15 mouse cellular contexts compared by ENCODE assay signal in genomic region chr7:133676002-133676401, GRCm38 (mm10). TPM values are rescaled to one million over a fixed set of nuclear protein-coding genes. Genes with fewer than 3 reads are reported as not detected.
DNase-seq lines count a peak whose midpoint lies in the region; ATAC-seq and TF ChIP-seq lines count a peak whose summit lies in the region.
"Had no signal": no experiment of that assay in that cellular context is flagged by ENCODE, and none has a peak within 500 bp of the region (broad histone marks: within the 10 kb centered on the region; RNA-seq: fewer than 3 reads in every experiment).

No protein-coding gene starts in this region.

- WGBS in intestine, postnatal 0 days: 74% methylated on average over 9 of the region's 9 CpGs
- WGBS in intestine, embryonic 16.5 days: 68% methylated on average over 9 of the region's 9 CpGs

- no peaks in the 10 kb centered on the region for H3K27me3 ChIP-seq in intestine, postnatal 0 days (replicated peaks; ENCODE audit: control insufficient read depth, insufficient read depth, low read length)
- H3K27me3 ChIP-seq in intestine, embryonic 16.5 days (replicated peaks; ENCODE audit: control insufficient read depth, insufficient read depth, low read length): no peaks in the 10 kb centered on the region
- H3K27me3 ChIP-seq in splenic B cell, adult 2 months (ENCODE audit: control insufficient read depth, insufficient read depth, low read length, poor library complexity, severe bottlenecking): no peaks in the 10 kb centered on the region
- H3K27me3 ChIP-seq: midbrain, embryonic 13.5 days had no signal

- H3K27ac ChIP-seq in intestine, postnatal 0 days (ENCODE audit: low read depth, low read length): no peak overlapping the region
- no peak overlapping the region for H3K27ac ChIP-seq in intestine, embryonic 16.5 days (ENCODE audit: low read length)
- H3K27ac ChIP-seq: midbrain, embryonic 13.5 days had no signal

- no peaks in the 10 kb centered on the region for H3K4me1 ChIP-seq in intestine, postnatal 0 days (replicated peaks; ENCODE audit: control insufficient read depth, insufficient read depth, low read length)
- no peaks in the 10 kb centered on the region for H3K4me1 ChIP-seq in intestine, embryonic 16.5 days (ENCODE audit: control insufficient read depth, insufficient read depth, low read length)
- H3K4me1 ChIP-seq: midbrain, embryonic 13.5 days had no signal

- DNase-seq in thymus, postnatal 0 days (ENCODE audit: low spot score): peak; percentile 12
- no peak for DNase-seq in thymus, postnatal 10 days (ENCODE audit: low spot score in 2 of 2)
- DNase-seq in embryo, embryonic 10.5 days (ENCODE audit: low spot score): peak; percentile 53
- peak; percentile 15 for DNase-seq in splenic B cell, adult 2 months (ENCODE audit: low read depth, low spot score)
- no peak for DNase-seq in gastrocnemius, postnatal 14 days
- no peak for DNase-seq in ovary, adult 18-20 months (ENCODE audit: low spot score)
- DNase-seq: cerebellum, adult 11-12 months; right cerebral cortex, adult 18-20 months; thymus, adult 2 months had no signal

- H3K4me2 ChIP-seq in intestine, postnatal 0 days (replicated peaks; ENCODE audit: low read depth): no peak overlapping the region
- no peak overlapping the region for H3K4me2 ChIP-seq in intestine, embryonic 16.5 days (ENCODE audit: low read depth, low read length)
- H3K4me2 ChIP-seq: midbrain, embryonic 13.5 days had no signal

- no peak overlapping the region for H3K9ac ChIP-seq in intestine, postnatal 0 days (ENCODE audit: low read depth, low read length)
- no peak overlapping the region for H3K9ac ChIP-seq in intestine, embryonic 16.5 days (ENCODE audit: low read depth, low read length)
- H3K9ac ChIP-seq: midbrain, embryonic 13.5 days had no signal

- H3K9me3 ChIP-seq in intestine, postnatal 0 days (ENCODE audit: control insufficient read depth): no peaks in the 10 kb centered on the region
- H3K9me3 ChIP-seq in intestine, embryonic 16.5 days (ENCODE audit: control insufficient read depth, low read length): no peaks in the 10 kb centered on the region
- H3K9me3 ChIP-seq: midbrain, embryonic 13.5 days had no signal

- TF ChIP-seq CTCF in intestine, postnatal 0 days (IDR thresholded peaks at IDR 0.05; ENCODE audit: low read depth): peak; percentile 61

- no peak for ATAC-seq in intestine, postnatal 0 days
- no peak for ATAC-seq in intestine, embryonic 16.5 days
- ATAC-seq: forebrain, embryonic 16.5 days; midbrain, embryonic 13.5 days had no signal

- H3K4me3 ChIP-seq in intestine, postnatal 0 days (ENCODE audit: low read depth, low read length): no peak overlapping the region
- H3K4me3 ChIP-seq in intestine, embryonic 16.5 days (ENCODE audit: low read length): no peak overlapping the region
- H3K4me3 ChIP-seq: midbrain, embryonic 13.5 days had no signal

- intact Hi-C loops in gastrocnemius, postnatal 14 days (cut with DNase I; ENCODE audit: low total_unique reads): no loop called here

- peaks cover 25% of the 10 kb centered on the region for H3K36me3 ChIP-seq in intestine, postnatal 0 days (ENCODE audit: control insufficient read depth, insufficient read depth)
- peaks cover 15% of the 10 kb centered on the region; the same call in 1 of the 2 replicates for H3K36me3 ChIP-seq in intestine, embryonic 16.5 days (ENCODE audit: control insufficient read depth, insufficient read depth, low read length)
- peaks cover 8% of the 10 kb centered on the region for H3K36me3 ChIP-seq in splenic B cell, adult 2 months (ENCODE audit: control insufficient read depth, insufficient read depth, low read length, poor library complexity, severe bottlenecking)

RNA-seq across cellular contexts. Expression of gene Mmp21, which starts 3.9 kb away (rescaled TPM):
- 0.08 TPM in 1 of 2 replicates, not detected in the other for polyA plus RNA-seq in intestine, postnatal 0 days (2015; fragmentation: Nextera tagmentation; extraction: Ambion mirVana)
- polyA plus RNA-seq in intestine, embryonic 16.5 days (2015; fragmentation: Nextera tagmentation; extraction: Ambion mirVana): 0.07 TPM in 1 of 2 replicates, not detected in the other
- polyA plus RNA-seq in thymus, postnatal 0 days (2015; fragmentation: Nextera tagmentation; extraction: Ambion mirVana): 0.07 and 0.09 TPM in 2 replicates
- not detected for total RNA-seq in gastrocnemius, postnatal 14 days (2021)
- total RNA-seq: hematopoietic stem cell, adult 5-6 weeks; left cerebral cortex, adult 18-20 months had no signal
- polyA plus RNA-seq: thymus, adult 2 months had no signal

RNA-seq across cellular contexts. Expression of gene Bccip, which starts 33.1 kb away (rescaled TPM):
- polyA plus RNA-seq in intestine, postnatal 0 days (2015; fragmentation: Nextera tagmentation; extraction: Ambion mirVana): 91.4 and 92.6 TPM in 2 replicates
- polyA plus RNA-seq in intestine, embryonic 16.5 days (2015; fragmentation: Nextera tagmentation; extraction: Ambion mirVana): 134 and 158 TPM in 2 replicates
- 133 and 135 TPM in 2 replicates for polyA plus RNA-seq in thymus, postnatal 0 days (2015; fragmentation: Nextera tagmentation; extraction: Ambion mirVana)
- 10 to 100 TPM; 52.0 to 56.4 TPM for total RNA-seq in gastrocnemius, postnatal 14 days (2021)

RNA-seq across cellular contexts. Expression of gene Uros, which starts 33.9 kb away (rescaled TPM):
- 12.1 and 12.4 TPM in 2 replicates for polyA plus RNA-seq in intestine, postnatal 0 days (2015; fragmentation: Nextera tagmentation; extraction: Ambion mirVana)
- polyA plus RNA-seq in intestine, embryonic 16.5 days (2015; fragmentation: Nextera tagmentation; extraction: Ambion mirVana): 33.5 and 37.2 TPM in 2 replicates
- 25.1 and 26.2 TPM in 2 replicates for polyA plus RNA-seq in thymus, postnatal 0 days (2015; fragmentation: Nextera tagmentation; extraction: Ambion mirVana)
- total RNA-seq in gastrocnemius, postnatal 14 days (2021): 10 to 100 TPM; 13.1 to 13.5 TPM

RNA-seq across cellular contexts. Expression of gene Edrf1, which starts 38.7 kb away (rescaled TPM):
- 5.8 and 6.1 TPM in 2 replicates for polyA plus RNA-seq in intestine, postnatal 0 days (2015; fragmentation: Nextera tagmentation; extraction: Ambion mirVana)
- 13.7 and 14.1 TPM in 2 replicates for polyA plus RNA-seq in intestine, embryonic 16.5 days (2015; fragmentation: Nextera tagmentation; extraction: Ambion mirVana)
- polyA plus RNA-seq in thymus, postnatal 0 days (2015; fragmentation: Nextera tagmentation; extraction: Ambion mirVana): 17.6 and 18.7 TPM in 2 replicates
- 1 to 10 TPM; 7.0 to 8.0 TPM for total RNA-seq in gastrocnemius, postnatal 14 days (2021)

Comparison
In these comparisons a context has a peak if more than half of its experiments do, and no peak if none do; other contexts are left out.
1. DNase-seq: peak in thymus, postnatal 0 days (single experiment), embryo, embryonic 10.5 days (single experiment) and splenic B cell, adult 2 months (single experiment); none in thymus, postnatal 10 days (0 of 2), gastrocnemius, postnatal 14 days (single experiment) and ovary, adult 18-20 months (single experiment).